Comparison of ENCODE assay signal across 16 mouse cellular contexts in genomic region chr12:8467029-8467924, GRCm38 (mm10). TPM values are rescaled to one million over a fixed set of nuclear protein-coding genes. Genes with fewer than 3 reads are reported as not detected.
DNase-seq lines count a peak whose midpoint lies in the region; ATAC-seq lines count a peak whose summit lies in the region.
"Had no signal": no experiment of that assay in that cellular context is flagged by ENCODE, and none has a peak within 500 bp of the region (broad histone marks: within the 10 kb centered on the region; RNA-seq: fewer than 3 reads in every experiment).

No protein-coding gene starts in this region.

- DNase-seq in kidney, postnatal 25 days, result no peak
- DNase-seq in Muller cell, postnatal 12 days (ENCODE audit: inconsistent ontology term), result peak; percentile 61
- DNase-seq in frontal cortex, adult 2 months (ENCODE audit: extremely low spot score in 1 of 2, low spot score in 1 of 2), result peak; percentile 73 to 87
- DNase-seq in left cerebral cortex, postnatal 36 days (ENCODE audit: low spot score in 2 of 2), result peak; percentile 73 to 79
- DNase-seq in heart, adult 11 months, result no peak
- DNase-seq in embryonic facial prominence, embryonic 10.5 days (ENCODE audit: low spot score), result no peak
- DNase-seq: cerebellum, postnatal 14 days; gastrocnemius, postnatal 36 days; heart, postnatal 36 days; lung, adult 18-20 months; thymus, adult 2 months had no signal

- H3K36me3 ChIP-seq in kidney, embryonic 16.5 days (ENCODE audit: insufficient read depth, low read length), result no peaks in the 10 kb centered on the region
- no peaks in the 10 kb centered on the region for H3K36me3 ChIP-seq in intestine, embryonic 15.5 days
- H3K36me3 ChIP-seq in embryonic facial prominence, embryonic 10.5 days (replicated peaks), result no peaks in the 10 kb centered on the region
- H3K36me3 ChIP-seq: limb, embryonic 10.5 days had no signal

- H3K9ac ChIP-seq in kidney, embryonic 16.5 days (replicated peaks; ENCODE audit: low read length), result no peak overlapping the region
- no peak overlapping the region for H3K9ac ChIP-seq in intestine, embryonic 15.5 days

- intact Hi-C loops in left cerebral cortex, postnatal 36 days (cut with DNase I), result loop anchor here (5.0 kb wide), 1 partner anchor 120 kb away; no protein-coding TSS in a partner anchor

- no peak overlapping the region for H3K4me2 ChIP-seq in kidney, embryonic 16.5 days (replicated peaks; ENCODE audit: low read depth, low read length)
- no peak overlapping the region for H3K4me2 ChIP-seq in intestine, embryonic 15.5 days (replicated peaks)

- H3K27ac ChIP-seq in kidney, embryonic 16.5 days (ENCODE audit: low read length), result 0 out of 2 replicates have a peak overlapping the region, but pooled peaks have one; percentile 48
- no peak overlapping the region for H3K27ac ChIP-seq in intestine, embryonic 15.5 days
- no peak overlapping the region for H3K27ac ChIP-seq in embryonic facial prominence, embryonic 10.5 days (replicated peaks)
- H3K27ac ChIP-seq: limb, embryonic 10.5 days had no signal

- no peak overlapping the region for H3K4me3 ChIP-seq in kidney, embryonic 16.5 days (ENCODE audit: low read length)
- no peak overlapping the region for H3K4me3 ChIP-seq in intestine, embryonic 15.5 days (replicated peaks)
- no peak overlapping the region for H3K4me3 ChIP-seq in embryonic facial prominence, embryonic 10.5 days
- H3K4me3 ChIP-seq: erythroblast, embryonic 14.5 days; limb, embryonic 10.5 days had no signal

- H3K27me3 ChIP-seq in kidney, embryonic 16.5 days (ENCODE audit: insufficient read depth, low read length), result no peaks in the 10 kb centered on the region
- no peaks in the 10 kb centered on the region for H3K27me3 ChIP-seq in intestine, embryonic 15.5 days (replicated peaks)
- no peaks in the 10 kb centered on the region; the same call in 1 of the 2 replicates for H3K27me3 ChIP-seq in embryonic facial prominence, embryonic 10.5 days (replicated peaks; ENCODE audit: low read depth, poor library complexity, severe bottlenecking)
- H3K27me3 ChIP-seq: CH12.LX had no signal

- no peaks in the 10 kb centered on the region for H3K9me3 ChIP-seq in kidney, embryonic 16.5 days (ENCODE audit: low read length)
- H3K9me3 ChIP-seq in intestine, embryonic 15.5 days, result no peaks in the 10 kb centered on the region
- no peaks in the 10 kb centered on the region for H3K9me3 ChIP-seq in embryonic facial prominence, embryonic 10.5 days
- H3K9me3 ChIP-seq: limb, embryonic 10.5 days had no signal

- 44% methylated on average over 12 of the region's 12 CpGs for WGBS in kidney, embryonic 16.5 days
- 62% methylated on average over 12 of the region's 12 CpGs for WGBS in intestine, embryonic 15.5 days
- 65% methylated on average over 12 of the region's 12 CpGs for WGBS in embryonic facial prominence, embryonic 10.5 days

- peaks cover 29% of the 10 kb centered on the region for H3K4me1 ChIP-seq in kidney, embryonic 16.5 days (ENCODE audit: insufficient read depth, low read length)
- peaks cover 7% of the 10 kb centered on the region; the same call in 1 of the 2 replicates for H3K4me1 ChIP-seq in intestine, embryonic 15.5 days (replicated peaks)
- H3K4me1 ChIP-seq in embryonic facial prominence, embryonic 10.5 days, result peaks cover 6% of the 10 kb centered on the region; the same call in 1 of the 2 replicates

- no peak for ATAC-seq in kidney, embryonic 16.5 days (ENCODE audit: low FRiP score, low TSS enrichment)
- ATAC-seq in intestine, embryonic 15.5 days, result no peak

RNA-seq across cellular contexts. Expression of gene Rhob, which starts 32.5 kb away (rescaled TPM):
- polyA plus RNA-seq in kidney, embryonic 16.5 days (2015; fragmentation: Nextera tagmentation; extraction: Ambion mirVana), result 39.8 and 40.1 TPM in 2 replicates
- 285 and 316 TPM in 2 replicates for polyA plus RNA-seq in frontal cortex, adult 2 months (2012; rRNA removed)
- 100 to 1,000 TPM; 300 to 353 TPM for total RNA-seq in left cerebral cortex, postnatal 36 days (2021)
- 32.2 and 32.4 TPM in 2 replicates for polyA plus RNA-seq in intestine, embryonic 15.5 days (2015; fragmentation: Nextera tagmentation; extraction: Ambion mirVana)
- 24.8 and 26.4 TPM in 2 replicates for polyA plus RNA-seq in embryonic facial prominence, embryonic 10.5 days (2016; fragmentation: Nextera tagmentation; extraction: Ambion mirVana)

Comparison
In these comparisons a context has a peak if more than half of its experiments do, and no peak if none do; other contexts are left out.
1. DNase-seq: peak in Muller cell, postnatal 12 days (single experiment), frontal cortex, adult 2 months (2 of 2) and left cerebral cortex, postnatal 36 days (2 of 2); none in kidney, postnatal 25 days (0 of 2), heart, adult 11 months (single experiment) and embryonic facial prominence, embryonic 10.5 days (single experiment).